Mouse (Mus musculus): ENCODE results near the gene Lrrc32. TPM values are rescaled to one million over a fixed set of nuclear protein-coding genes. Genes with fewer than 3 reads are reported as not detected.

Lrrc32 gene
- polyA plus RNA-seq, 1 experiment: 5.9 TPM

GRCm38 (mm10) chr7:98495591-98495990, 6.5 kb downstream of the Lrrc32 start:
- H3K27me3 ChIP-seq (ENCODE audit: control insufficient read depth, insufficient read depth, low read length, poor library complexity, severe bottlenecking): no peaks in the 10 kb centered on the region
- H3K9me3 ChIP-seq (replicated peaks; ENCODE audit: control insufficient read depth, insufficient read depth, low read length, poor library complexity, severe bottlenecking): no peaks in the 10 kb centered on the region
- no peak overlapping the region for H3K9ac ChIP-seq (ENCODE audit: low read depth, poor library complexity, severe bottlenecking)
- no peak overlapping the region for H3K4me3 ChIP-seq (ENCODE audit: low read depth, low read length)
- no peaks in the 10 kb centered on the region for H3K4me1 ChIP-seq (ENCODE audit: control insufficient read depth, insufficient read depth, low read length)
- TF ChIP-seq EP300 (IDR thresholded peaks at IDR 0.05; ENCODE audit: insufficient read depth, low read depth, low read length) (no peak), POLR2A (IDR thresholded peaks at IDR 0.05; ENCODE audit: insufficient read depth, low read length) (no peak), CTCF (IDR thresholded peaks at IDR 0.05; ENCODE audit: low read depth, low read length) (no peak)
- no peak overlapping the region for H3K27ac ChIP-seq (ENCODE audit: insufficient read depth, low read length)
- H3K36me3 ChIP-seq (ENCODE audit: control insufficient read depth, insufficient read depth, low read length, poor library complexity, severe bottlenecking): no peaks in the 10 kb centered on the region

GRCm38 (mm10) chr7:98497451-98497850, 8.4 kb downstream of the Lrrc32 start:
- Histone ChIP-seq H3K36me3 (ENCODE audit: control insufficient read depth, insufficient read depth, low read length, poor library complexity, severe bottlenecking) (no peaks in the 10 kb centered on the region), H3K9me3 (replicated peaks; ENCODE audit: control insufficient read depth, insufficient read depth, low read length, poor library complexity, severe bottlenecking) (no peaks in the 10 kb centered on the region), H3K27ac (ENCODE audit: insufficient read depth, low read length) (no peak overlapping the region), H3K9ac (ENCODE audit: low read depth, poor library complexity, severe bottlenecking) (no peak overlapping the region), H3K4me1 (ENCODE audit: control insufficient read depth, insufficient read depth, low read length) (no peaks in the 10 kb centered on the region), H3K27me3 (ENCODE audit: control insufficient read depth, insufficient read depth, low read length, poor library complexity, severe bottlenecking) (no peaks in the 10 kb centered on the region), H3K4me3 (ENCODE audit: low read depth, low read length) (no peak overlapping the region)
- no peak for TF ChIP-seq EP300 (IDR thresholded peaks at IDR 0.05; ENCODE audit: insufficient read depth, low read depth, low read length)

GRCm38 (mm10) chr7:98498101-98498500, 9.0 kb downstream of the Lrrc32 start:
- no peak overlapping the region for H3K4me3 ChIP-seq (ENCODE audit: low read depth, low read length)
- no peaks in the 10 kb centered on the region for H3K36me3 ChIP-seq (ENCODE audit: control insufficient read depth, insufficient read depth, low read length, poor library complexity, severe bottlenecking)
- no peaks in the 10 kb centered on the region for H3K27me3 ChIP-seq (ENCODE audit: control insufficient read depth, insufficient read depth, low read length, poor library complexity, severe bottlenecking)
- no peaks in the 10 kb centered on the region for H3K4me1 ChIP-seq (ENCODE audit: control insufficient read depth, insufficient read depth, low read length)
- H3K9ac ChIP-seq (ENCODE audit: low read depth, poor library complexity, severe bottlenecking): no peak overlapping the region
- no peaks in the 10 kb centered on the region for H3K9me3 ChIP-seq (replicated peaks; ENCODE audit: control insufficient read depth, insufficient read depth, low read length, poor library complexity, severe bottlenecking)
- no peak overlapping the region for H3K27ac ChIP-seq (ENCODE audit: insufficient read depth, low read length)
- TF ChIP-seq POLR2A (IDR thresholded peaks at IDR 0.05; ENCODE audit: insufficient read depth, low read length) (no peak), EP300 (IDR thresholded peaks at IDR 0.05; ENCODE audit: insufficient read depth, low read depth, low read length) (no peak)

GRCm38 (mm10) chr7:98498656-98499560, 9.8 kb downstream of the Lrrc32 start:
- Histone ChIP-seq H3K9me3 (replicated peaks; ENCODE audit: control insufficient read depth, insufficient read depth, low read length, poor library complexity, severe bottlenecking) (no peaks in the 10 kb centered on the region), H3K27ac (ENCODE audit: insufficient read depth, low read length) (no peak overlapping the region), H3K36me3 (ENCODE audit: control insufficient read depth, insufficient read depth, low read length, poor library complexity, severe bottlenecking) (no peaks in the 10 kb centered on the region), H3K4me3 (ENCODE audit: low read depth, low read length) (no peak overlapping the region), H3K27me3 (ENCODE audit: control insufficient read depth, insufficient read depth, low read length, poor library complexity, severe bottlenecking) (no peaks in the 10 kb centered on the region), H3K9ac (ENCODE audit: low read depth, poor library complexity, severe bottlenecking) (no peak overlapping the region), H3K4me1 (ENCODE audit: control insufficient read depth, insufficient read depth, low read length) (no peaks in the 10 kb centered on the region)
- TF ChIP-seq CTCF (IDR thresholded peaks at IDR 0.05; ENCODE audit: low read depth, low read length) (no peak), POLR2A (IDR thresholded peaks at IDR 0.05; ENCODE audit: insufficient read depth, low read length) (no peak), EP300 (IDR thresholded peaks at IDR 0.05; ENCODE audit: insufficient read depth, low read depth, low read length) (no peak)

- Histone ChIP-seq H3K4me1 (ENCODE audit: control insufficient read depth, insufficient read depth, low read length) (no peaks in the 10 kb centered on the region), H3K9ac (ENCODE audit: low read depth, poor library complexity, severe bottlenecking) (no peak overlapping the region), H3K9me3 (replicated peaks; ENCODE audit: control insufficient read depth, insufficient read depth, low read length, poor library complexity, severe bottlenecking) (no peaks in the 10 kb centered on the region), H3K4me3 (ENCODE audit: low read depth, low read length) (no peak overlapping the region), H3K27ac (ENCODE audit: insufficient read depth, low read length) (no peak overlapping the region), H3K36me3 (ENCODE audit: control insufficient read depth, insufficient read depth, low read length, poor library complexity, severe bottlenecking) (no peaks in the 10 kb centered on the region), H3K27me3 (ENCODE audit: control insufficient read depth, insufficient read depth, low read length, poor library complexity, severe bottlenecking) (no peaks in the 10 kb centered on the region)
- no peak for TF ChIP-seq EP300 (IDR thresholded peaks at IDR 0.05; ENCODE audit: insufficient read depth, low read depth, low read length)
- no peak for TF ChIP-seq CTCF (IDR thresholded peaks at IDR 0.05; ENCODE audit: low read depth, low read length)
- no peak for TF ChIP-seq POLR2A (IDR thresholded peaks at IDR 0.05; ENCODE audit: insufficient read depth, low read length)
Observed at GRCm38 (mm10) chr7:98499561-98500292, 10.6 kb downstream of the Lrrc32 start.

DNA sequence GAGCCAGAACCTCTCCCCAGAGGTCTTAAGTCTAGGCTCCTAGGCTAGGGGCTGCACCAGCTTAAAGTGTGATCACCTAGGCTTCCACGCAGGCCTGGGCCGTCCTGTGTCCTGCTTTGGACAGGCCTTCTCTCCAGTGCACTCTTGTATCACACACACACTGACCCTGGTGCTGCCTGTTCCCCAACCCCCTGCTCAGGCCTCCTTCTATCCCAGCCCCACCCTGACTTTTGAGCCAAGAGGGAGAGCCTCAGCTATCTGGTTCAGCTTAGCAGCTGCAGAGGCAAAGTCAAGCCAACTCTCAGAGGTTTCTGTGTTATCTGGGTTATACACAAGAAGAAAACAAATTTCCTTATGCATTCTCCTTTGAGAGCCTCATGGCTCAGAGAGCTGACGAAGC, 11.4 kb downstream of the Lrrc32 start:
- Histone ChIP-seq H3K9me3 (replicated peaks; ENCODE audit: control insufficient read depth, insufficient read depth, low read length, poor library complexity, severe bottlenecking) (no peaks in the 10 kb centered on the region), H3K9ac (ENCODE audit: low read depth, poor library complexity, severe bottlenecking) (no peak overlapping the region), H3K36me3 (ENCODE audit: control insufficient read depth, insufficient read depth, low read length, poor library complexity, severe bottlenecking) (no peaks in the 10 kb centered on the region), H3K4me3 (ENCODE audit: low read depth, low read length) (no peak overlapping the region), H3K27ac (ENCODE audit: insufficient read depth, low read length) (no peak overlapping the region), H3K4me1 (ENCODE audit: control insufficient read depth, insufficient read depth, low read length) (no peaks in the 10 kb centered on the region), H3K27me3 (ENCODE audit: control insufficient read depth, insufficient read depth, low read length, poor library complexity, severe bottlenecking) (no peaks in the 10 kb centered on the region)
- TF ChIP-seq CTCF (IDR thresholded peaks at IDR 0.05; ENCODE audit: low read depth, low read length) (no peak), EP300 (IDR thresholded peaks at IDR 0.05; ENCODE audit: insufficient read depth, low read depth, low read length) (no peak), POLR2A (IDR thresholded peaks at IDR 0.05; ENCODE audit: insufficient read depth, low read length) (no peak)
